Mouse (Mus musculus) cortical plate, adult 2 months (tissue): ENCODE measurements around the gene Cttnbp2nl.

ENCODE experiments used
- CTCF ChIP-seq: fragments of 200-500 bp; IDR thresholded peaks from 2 replicates; pipeline ENCODE4 v1.5.1; 2011; ENCODE audit warnings: mild to moderate bottlenecking, control low read depth, low read length; ENCODE audit not compliant: insufficient read depth; ENCODE audit errors: extremely low read depth
- POLR2A ChIP-seq: fragments of 200-500 bp; IDR thresholded peaks from 2 replicates; pipeline ENCODE4 v1.6.1; 2011; ENCODE audit warnings: mild to moderate bottlenecking, low read length, control low read depth; ENCODE audit not compliant: insufficient read depth; ENCODE audit errors: extremely low read depth

GRCm38 (mm10) chr3:105053698-105054001 lies 704 bp upstream of the Cttnbp2nl start:
- TF ChIP-seq POLR2A (no peak), CTCF (no peak)
